Mouse (Mus musculus): ENCODE results near the gene Fgf12. TPM values are rescaled to one million over a fixed set of nuclear protein-coding genes. Genes with fewer than 3 reads are reported as not detected.
A peak's percentile ranks its signal among the peaks of the same experiment; 100 is the strongest.

Gene Fgf12
- polyA plus RNA-seq, 1 experiment from 2014 or later = 3.9 TPM

DNA sequence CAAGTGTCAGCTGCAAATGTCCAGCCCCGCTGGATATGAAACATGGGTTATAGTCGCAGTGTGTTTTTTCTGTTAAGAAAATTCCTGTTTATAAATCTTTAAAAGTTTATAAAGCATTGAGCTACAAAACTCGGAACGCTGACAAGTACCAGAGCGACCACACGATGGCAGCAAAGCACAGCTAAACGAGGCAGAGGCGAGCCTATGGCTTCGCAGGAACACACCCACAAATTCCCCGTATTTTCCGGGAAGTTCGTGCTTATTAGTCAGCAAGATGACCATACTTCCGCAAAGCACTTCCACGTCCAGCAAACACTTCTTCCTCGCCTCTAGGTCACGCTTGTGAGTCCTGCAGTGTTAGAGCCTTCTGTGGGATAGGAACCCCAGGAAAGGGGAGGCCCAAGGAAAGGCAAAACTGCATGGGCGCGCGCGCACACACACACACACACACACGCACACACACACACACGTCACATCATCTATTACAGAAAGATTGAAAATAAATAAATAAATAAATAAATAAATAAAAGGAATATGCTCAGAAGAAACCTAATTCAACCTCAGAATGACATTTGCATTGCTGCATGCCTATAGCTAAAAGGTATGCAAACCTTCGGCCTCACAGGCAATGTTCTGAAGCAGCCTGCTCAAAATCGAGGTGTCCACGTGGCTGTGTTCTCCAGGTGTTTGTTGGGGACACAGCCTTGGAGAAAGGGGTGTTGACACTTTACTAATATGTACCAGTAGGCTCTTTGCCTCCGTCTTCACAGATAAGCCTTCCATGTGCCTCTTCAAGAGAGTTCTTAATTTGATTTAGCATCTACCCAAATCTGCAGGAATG is 159.6 kb downstream of the Fgf12 start:
- 31% methylated on average over 26 of the region's 26 CpGs for WGBS
- peak; percentile 66 for DNase-seq (ENCODE audit: low spot score)
- H3K4me3 ChIP-seq = peak overlapping the region; percentile 42

DNA sequence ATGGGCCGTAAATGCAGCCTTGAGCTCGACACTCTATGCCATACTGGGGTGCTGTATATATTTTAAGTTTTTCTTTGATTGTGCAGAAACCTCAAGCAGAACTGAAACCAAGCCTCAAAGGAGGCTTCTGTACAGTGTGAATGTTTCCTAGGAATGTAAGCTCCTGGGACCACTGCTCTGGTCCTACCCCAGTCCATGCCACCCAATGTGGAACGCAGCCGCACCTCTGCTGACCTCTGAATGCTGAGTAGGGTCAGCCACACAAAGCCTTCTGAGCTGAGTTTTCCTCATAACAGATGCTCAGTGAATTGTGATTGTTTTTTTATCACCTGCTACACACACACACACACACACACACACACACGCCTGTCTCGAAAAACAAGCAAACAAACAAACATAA is 160.4 kb downstream of the Fgf12 start:
- WGBS = 94% methylated on average over 6 of the region's 6 CpGs

More for the DNA sequence above, 159.6 kb downstream of the Fgf12 start:
- Histone ChIP-seq H3K27me3 (ENCODE audit: insufficient read depth, poor library complexity, severe bottlenecking) (no peaks in the 10 kb centered on the region; the same call in 1 of the 2 replicates), H3K27ac (no peak overlapping the region), H3K9me3 (no peaks in the 10 kb centered on the region), H3K36me3 (no peaks in the 10 kb centered on the region), H3K4me1 (replicated peaks) (0 out of 2 replicates have a peak, but pooled peaks cover 2% of the 10 kb centered on the region)

DNA sequence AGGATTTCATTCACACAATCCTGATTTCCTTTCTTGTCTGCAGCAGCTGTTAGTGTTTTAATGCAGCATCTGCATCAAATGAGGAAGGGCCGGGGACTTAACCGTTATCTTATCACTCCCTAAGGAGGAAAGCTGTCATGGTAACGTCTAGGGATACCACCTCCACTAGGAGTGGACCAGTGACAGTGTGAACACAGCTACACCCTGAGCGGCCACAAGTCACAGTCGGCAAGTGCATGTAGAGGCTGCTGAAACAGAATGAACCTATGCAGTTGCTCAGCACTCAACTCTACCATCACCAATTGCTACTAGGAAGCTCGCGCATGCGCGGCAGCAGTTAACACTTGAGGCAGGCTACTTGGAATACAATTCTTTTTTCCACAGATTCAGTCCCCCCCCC is 161.3 kb downstream of the Fgf12 start:
- Histone ChIP-seq H3K27ac (no peak overlapping the region), H3K4me1 (replicated peaks) (0 out of 2 replicates have a peak, but pooled peaks cover 2% of the 10 kb centered on the region), H3K36me3 (no peaks in the 10 kb centered on the region), H3K4me3 (no peak overlapping the region), H3K27me3 (ENCODE audit: insufficient read depth, poor library complexity, severe bottlenecking) (no peaks in the 10 kb centered on the region; the same call in 1 of the 2 replicates), H3K9me3 (no peaks in the 10 kb centered on the region)
- DNase-seq (ENCODE audit: low spot score) = no peak
- 74% methylated on average over 9 of the region's 9 CpGs for WGBS

More for the DNA sequence above, 160.4 kb downstream of the Fgf12 start:
- H3K27me3 ChIP-seq (ENCODE audit: insufficient read depth, poor library complexity, severe bottlenecking) = no peaks in the 10 kb centered on the region; the same call in 1 of the 2 replicates
- no peak for DNase-seq (ENCODE audit: low spot score)
- no peak overlapping the region for H3K4me3 ChIP-seq
- 0 out of 2 replicates have a peak, but pooled peaks cover 2% of the 10 kb centered on the region for H3K4me1 ChIP-seq (replicated peaks)
- no peaks in the 10 kb centered on the region for H3K9me3 ChIP-seq
- no peaks in the 10 kb centered on the region for H3K36me3 ChIP-seq
- no peak overlapping the region for H3K27ac ChIP-seq

DNA sequence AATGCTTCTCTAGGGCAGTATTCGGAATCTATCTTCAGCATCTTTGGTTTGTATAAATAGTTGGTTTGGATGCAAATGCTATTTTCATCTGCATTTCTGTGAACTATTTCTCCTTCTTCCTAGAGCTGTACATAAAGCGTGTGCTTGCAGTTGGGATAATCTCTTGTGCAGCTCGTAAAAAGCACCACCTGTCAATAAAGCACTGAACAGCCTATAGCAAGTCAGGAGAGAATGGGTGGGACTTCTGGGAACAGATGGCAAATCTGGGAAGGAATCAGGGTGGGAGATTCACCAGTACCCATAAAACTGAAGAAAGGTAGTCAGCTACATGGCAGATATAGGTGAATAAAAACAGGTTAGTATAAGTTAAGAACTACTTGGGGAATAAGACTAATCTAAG is 180.7 kb downstream of the Fgf12 start:
- Histone ChIP-seq H3K4me3 (no peak overlapping the region), H3K4me1 (replicated peaks) (no peaks in the 10 kb centered on the region), H3K27me3 (ENCODE audit: insufficient read depth, poor library complexity, severe bottlenecking) (no peaks in the 10 kb centered on the region), H3K27ac (no peak overlapping the region), H3K9me3 (no peaks in the 10 kb centered on the region), H3K36me3 (no peaks in the 10 kb centered on the region)
- DNase-seq (ENCODE audit: low spot score) = no peak
- WGBS = 70% methylated on average over 3 of the region's 3 CpGs

DNA sequence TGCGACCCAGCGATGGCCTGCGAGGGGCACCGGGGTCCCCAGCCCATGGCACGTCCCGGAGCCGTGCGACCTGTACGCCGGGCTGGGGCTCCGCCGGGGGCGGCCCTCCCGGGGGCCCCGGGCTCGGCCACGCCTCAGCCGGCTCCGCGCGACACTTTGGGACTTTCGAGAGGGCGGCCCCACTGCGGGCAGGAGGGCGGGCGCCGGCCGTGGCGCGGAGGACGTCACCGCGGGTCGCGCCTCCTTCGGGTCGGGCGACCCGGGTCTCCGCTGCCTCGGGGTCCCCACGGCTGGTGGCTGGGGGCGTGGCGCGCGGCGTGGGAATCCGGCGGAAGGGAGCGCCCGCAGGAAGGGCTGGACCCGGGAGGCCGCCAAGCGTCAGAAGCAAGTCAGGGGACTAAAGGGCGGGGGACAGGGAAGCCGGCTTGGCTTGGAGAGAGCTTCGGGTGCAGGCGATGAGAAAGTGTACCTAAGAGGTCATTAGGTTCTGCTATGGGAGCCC is 188.1 kb downstream of the Fgf12 start:
- peak; percentile 13 for DNase-seq (ENCODE audit: low spot score)
- Histone ChIP-seq H3K27ac (peak overlapping the region; percentile 56; the same call in 1 of the 2 replicates), H3K4me1 (replicated peaks) (peaks cover 15% of the 10 kb centered on the region), H3K4me3 (peak overlapping the region; percentile 75), H3K36me3 (no peaks in the 10 kb centered on the region), H3K27me3 (ENCODE audit: insufficient read depth, poor library complexity, severe bottlenecking) (peaks cover 28% of the 10 kb centered on the region), H3K9me3 (no peaks in the 10 kb centered on the region)
- under 1% methylated on average over 58 of the region's 58 CpGs for WGBS

DNA sequence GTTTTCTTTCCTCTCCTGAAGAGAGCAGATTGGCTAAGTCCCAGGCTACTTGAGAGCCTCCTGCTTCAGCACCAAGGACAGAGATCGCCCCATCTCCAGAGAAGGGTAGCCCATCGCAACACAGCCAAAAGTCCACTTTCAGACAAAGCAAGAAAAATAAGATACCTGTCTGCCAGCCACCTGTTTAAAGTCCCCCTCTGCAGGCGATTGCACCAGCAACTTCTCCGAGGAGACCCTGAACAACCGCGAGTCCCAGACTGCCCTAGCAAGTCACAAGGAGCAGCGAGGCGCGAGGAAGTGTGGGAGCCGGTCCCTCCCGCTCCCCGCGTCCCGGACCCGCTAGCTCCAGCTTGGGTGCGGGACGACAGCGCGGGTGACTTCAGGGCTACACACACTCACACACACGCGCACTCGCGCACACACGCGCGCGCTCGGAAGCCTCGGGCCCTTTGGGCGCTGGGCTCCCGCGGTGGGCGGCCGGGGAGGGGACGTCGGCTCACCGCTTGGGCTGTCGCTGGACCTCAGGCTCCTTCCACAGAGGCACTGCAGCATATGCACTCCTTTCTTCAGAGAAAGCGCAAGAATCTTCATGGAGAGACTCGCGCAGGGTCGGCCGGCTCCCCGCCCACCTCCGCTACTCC is 188.7 kb downstream of the Fgf12 start:
- H3K27me3 ChIP-seq (ENCODE audit: insufficient read depth, poor library complexity, severe bottlenecking) = peaks cover 28% of the 10 kb centered on the region
- under 1% methylated on average over 45 of the region's 45 CpGs for WGBS
- peaks cover 15% of the 10 kb centered on the region for H3K4me1 ChIP-seq (replicated peaks)
- peak overlapping the region; percentile 56; the same call in 1 of the 2 replicates for H3K27ac ChIP-seq
- no peaks in the 10 kb centered on the region for H3K36me3 ChIP-seq
- H3K4me3 ChIP-seq = peak overlapping the region; percentile 75
- peak; percentile 76 for DNase-seq (ENCODE audit: low spot score)
- no peaks in the 10 kb centered on the region for H3K9me3 ChIP-seq

DNA sequence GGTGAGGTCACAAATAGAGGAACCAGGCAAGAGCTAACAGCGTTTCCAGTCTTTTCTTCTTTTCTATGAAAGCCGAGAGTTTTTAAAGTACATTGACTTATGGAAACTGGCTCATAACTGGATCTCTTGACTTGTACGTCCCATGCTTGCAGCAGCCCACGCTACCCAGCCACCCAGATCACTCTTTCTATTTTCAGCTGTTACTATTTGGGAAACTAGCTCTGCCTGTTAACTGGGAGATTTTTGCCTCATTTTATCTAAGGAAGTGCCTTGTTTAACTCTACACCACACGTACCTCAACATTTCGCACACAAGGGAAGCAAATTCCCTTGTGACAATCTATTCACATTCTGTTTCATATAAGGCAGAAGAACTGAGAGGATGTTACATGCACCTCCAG is 190.0 kb downstream of the Fgf12 start:
- Histone ChIP-seq H3K36me3 (no peaks in the 10 kb centered on the region), H3K4me3 (no peak overlapping the region), H3K27me3 (ENCODE audit: insufficient read depth, poor library complexity, severe bottlenecking) (peaks cover 28% of the 10 kb centered on the region), H3K4me1 (replicated peaks) (peaks cover 15% of the 10 kb centered on the region), H3K27ac (no peak overlapping the region), H3K9me3 (no peaks in the 10 kb centered on the region)
- 77% methylated on average over 6 of the region's 6 CpGs for WGBS
- DNase-seq (ENCODE audit: low spot score) = no peak

DNA sequence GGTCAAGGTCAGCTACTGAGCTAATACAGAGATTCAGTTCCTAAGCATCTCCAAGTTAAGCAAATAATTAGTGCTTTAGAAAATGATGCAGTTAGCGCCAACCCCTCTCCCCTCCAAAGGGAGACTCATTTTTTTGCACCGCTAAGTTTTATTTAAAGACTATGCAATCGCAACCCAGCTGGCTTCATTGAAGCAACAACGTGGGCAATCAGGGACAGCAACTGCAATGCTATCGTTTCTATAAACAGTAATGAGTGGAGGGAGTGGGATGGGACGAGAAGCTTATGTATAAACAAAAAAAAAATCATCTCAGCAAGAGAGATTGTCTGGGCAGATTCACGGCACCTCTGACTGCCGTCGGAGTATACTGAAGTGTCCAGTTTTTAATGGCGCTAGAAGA is 197.6 kb downstream of the Fgf12 start:
- DNase-seq (ENCODE audit: low spot score) = no peak
- H3K27me3 ChIP-seq (ENCODE audit: insufficient read depth, poor library complexity, severe bottlenecking) = no peaks in the 10 kb centered on the region
- WGBS = 92% methylated on average over 10 of the region's 10 CpGs
- H3K27ac ChIP-seq = no peak overlapping the region
- H3K36me3 ChIP-seq = no peaks in the 10 kb centered on the region
- H3K9me3 ChIP-seq = no peaks in the 10 kb centered on the region
- H3K4me1 ChIP-seq (replicated peaks) = no peaks in the 10 kb centered on the region
- no peak overlapping the region for H3K4me3 ChIP-seq

DNA sequence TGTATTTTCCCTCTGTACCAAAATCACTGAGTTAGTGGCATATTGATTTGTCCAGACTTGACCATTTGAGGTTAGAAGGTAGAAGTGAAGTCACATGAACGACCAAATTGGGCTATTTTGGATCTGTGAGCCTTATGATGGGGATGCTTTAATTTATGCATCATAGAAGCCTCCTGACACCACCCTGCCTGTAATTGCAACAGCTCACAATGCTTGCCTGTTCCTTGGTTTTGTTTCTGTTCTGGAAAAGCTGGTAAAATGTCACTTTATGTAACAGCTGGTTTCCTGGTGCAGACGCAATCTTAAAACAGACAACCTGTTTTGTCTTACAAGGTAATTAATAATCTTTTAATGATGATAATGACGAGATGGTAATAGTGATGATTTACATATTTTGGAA is 213.4 kb downstream of the Fgf12 start:
- no peaks in the 10 kb centered on the region for H3K27me3 ChIP-seq (ENCODE audit: insufficient read depth, poor library complexity, severe bottlenecking)
- DNase-seq (ENCODE audit: low spot score) = no peak

DNA sequence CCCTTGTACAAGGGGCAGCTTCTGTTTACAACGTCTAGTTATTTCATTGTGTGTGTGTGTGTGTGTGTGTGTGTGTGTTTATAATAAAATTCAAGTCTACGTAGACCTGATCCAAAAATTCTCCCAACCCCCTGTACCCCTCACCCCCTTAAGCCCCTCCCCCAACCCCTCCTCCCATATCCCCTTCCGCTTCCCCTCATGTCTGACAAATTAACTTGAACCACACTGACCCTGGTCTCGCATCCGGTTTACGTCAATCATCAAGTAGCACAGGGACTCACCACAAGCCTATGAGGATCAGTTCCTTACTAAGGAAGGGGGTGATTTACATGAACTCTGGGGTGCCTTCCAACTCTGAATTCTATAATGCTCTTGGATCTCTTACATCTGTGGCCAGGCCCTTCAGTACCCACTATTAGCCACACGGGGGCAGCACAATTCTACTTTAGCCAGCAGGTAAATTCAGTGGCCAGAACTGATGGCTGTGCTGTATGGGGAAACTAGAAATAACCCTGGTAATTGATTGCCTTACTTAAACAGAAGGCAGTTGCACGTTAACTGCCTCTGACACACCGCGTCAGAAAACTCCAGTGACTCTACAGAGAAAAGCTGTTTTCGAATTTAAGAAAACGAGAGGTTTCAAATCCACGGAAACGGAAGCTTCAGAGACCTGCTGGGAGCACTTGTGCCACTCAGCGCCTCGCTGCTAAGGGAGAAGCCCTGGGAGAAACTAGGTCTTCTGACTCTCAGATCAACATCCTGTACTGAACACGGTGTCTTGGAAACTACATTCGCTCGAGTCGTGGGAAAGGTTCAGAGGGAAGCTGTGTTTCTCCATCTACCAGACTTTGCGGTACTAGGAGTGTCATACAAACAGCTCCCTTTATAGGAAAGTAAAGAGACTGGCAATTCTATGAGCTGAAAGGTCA is 235.0 kb downstream of the Fgf12 start:
- Histone ChIP-seq H3K4me3 (peak overlapping the region; percentile 38), H3K27me3 (ENCODE audit: insufficient read depth, poor library complexity, severe bottlenecking) (no peaks in the 10 kb centered on the region), H3K36me3 (no peaks in the 10 kb centered on the region), H3K27ac (no peak overlapping the region), H3K4me1 (replicated peaks) (peaks cover 7% of the 10 kb centered on the region; the same call in 1 of the 2 replicates), H3K9me3 (no peaks in the 10 kb centered on the region)
- 34% methylated on average over 21 of the region's 21 CpGs for WGBS
- peak; percentile 75 for DNase-seq (ENCODE audit: low spot score)

More for the DNA sequence above, 213.4 kb downstream of the Fgf12 start:
- H3K4me3 ChIP-seq = no peak overlapping the region
- H3K9me3 ChIP-seq = no peaks in the 10 kb centered on the region
- WGBS = 79% methylated on average over 3 of the region's 3 CpGs
- H3K36me3 ChIP-seq = no peaks in the 10 kb centered on the region
- H3K4me1 ChIP-seq (replicated peaks) = no peaks in the 10 kb centered on the region
- H3K27ac ChIP-seq = no peak overlapping the region

DNA sequence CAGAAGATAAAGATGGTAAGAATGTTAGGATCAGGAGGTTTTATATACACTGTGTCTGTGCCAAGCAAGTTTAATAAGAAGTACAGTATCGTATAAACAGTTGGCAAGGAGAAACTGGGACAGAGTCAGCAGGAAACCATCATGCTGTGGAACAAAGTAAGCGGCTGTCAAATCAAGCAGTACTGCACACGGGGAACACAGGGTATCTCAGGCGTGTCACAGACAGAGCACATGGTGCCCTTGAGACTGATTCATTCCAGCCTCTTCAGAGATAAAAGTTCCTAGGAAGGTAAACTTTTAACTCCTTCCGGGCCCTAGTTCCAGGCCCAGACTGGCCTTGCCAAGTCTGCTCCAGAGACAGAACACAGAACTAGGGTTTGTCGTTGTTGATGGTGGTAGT is 240.4 kb downstream of the Fgf12 start:
- no peak for DNase-seq (ENCODE audit: low spot score)

DNA sequence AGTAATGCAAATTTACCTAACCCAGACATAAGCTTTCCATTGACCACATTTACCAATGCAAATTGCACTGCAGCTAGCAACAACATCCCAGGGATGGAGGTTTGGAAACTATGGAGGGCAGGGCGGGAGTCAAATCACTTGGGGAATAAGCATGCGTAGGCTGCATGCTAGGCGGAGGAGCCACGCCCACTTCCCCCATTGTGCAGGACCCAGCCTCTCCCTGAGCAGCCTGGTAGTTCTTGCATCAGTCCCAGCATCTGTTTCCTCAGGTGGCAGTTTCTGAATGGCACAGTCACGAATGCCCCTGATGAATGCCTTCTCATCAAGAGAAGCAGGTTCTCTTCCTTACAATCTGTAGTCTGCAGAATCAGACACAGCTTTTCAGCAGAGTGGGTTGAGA is 241.5 kb downstream of the Fgf12 start:
- WGBS = 37% methylated on average over 5 of the region's 5 CpGs
- DNase-seq (ENCODE audit: low spot score) = no peak

More for the DNA sequence above, 240.4 kb downstream of the Fgf12 start:
- Histone ChIP-seq H3K27ac (no peak overlapping the region), H3K36me3 (no peaks in the 10 kb centered on the region), H3K4me3 (no peak overlapping the region), H3K9me3 (no peaks in the 10 kb centered on the region), H3K4me1 (replicated peaks) (0 out of 2 replicates have a peak, but pooled peaks cover 4% of the 10 kb centered on the region), H3K27me3 (ENCODE audit: insufficient read depth, poor library complexity, severe bottlenecking) (no peaks in the 10 kb centered on the region)
- 80% methylated on average over 6 of the region's 6 CpGs for WGBS

More for the DNA sequence above, 241.5 kb downstream of the Fgf12 start:
- H3K4me3 ChIP-seq = no peak overlapping the region
- no peaks in the 10 kb centered on the region for H3K36me3 ChIP-seq
- H3K4me1 ChIP-seq (replicated peaks) = 0 out of 2 replicates have a peak, but pooled peaks cover 4% of the 10 kb centered on the region
- no peak overlapping the region for H3K27ac ChIP-seq
- H3K9me3 ChIP-seq = no peaks in the 10 kb centered on the region
- H3K27me3 ChIP-seq (ENCODE audit: insufficient read depth, poor library complexity, severe bottlenecking) = no peaks in the 10 kb centered on the region

Data from hindbrain, embryonic 10.5 days (tissue).